Mouse (Mus musculus) heart, adult 2 months (tissue): ENCODE data around the gene Dpysl5.

Source experiments
- CTCF ChIP-seq: fragments of 200-600 bp; IDR thresholded peaks from 2 replicates; pipeline ENCODE4 v1.8.1; 2022; ENCODE audit warnings: antibody characterized with exemption, mild to moderate bottlenecking, moderate library complexity
- EP300 ChIP-seq: fragments of 200-500 bp; IDR thresholded peaks from 2 replicates; pipeline ENCODE4 v1.6.1; 2011; ENCODE audit warnings: low read depth, low read length, control low read depth; ENCODE audit not compliant: insufficient read depth
- POLR2A ChIP-seq: fragments of 200-500 bp; IDR thresholded peaks from 2 replicates; pipeline ENCODE4 v1.6.1; 2011; ENCODE audit warnings: mild to moderate bottlenecking, low read depth, low read length, control low read depth; ENCODE audit not compliant: insufficient read depth

DNA sequence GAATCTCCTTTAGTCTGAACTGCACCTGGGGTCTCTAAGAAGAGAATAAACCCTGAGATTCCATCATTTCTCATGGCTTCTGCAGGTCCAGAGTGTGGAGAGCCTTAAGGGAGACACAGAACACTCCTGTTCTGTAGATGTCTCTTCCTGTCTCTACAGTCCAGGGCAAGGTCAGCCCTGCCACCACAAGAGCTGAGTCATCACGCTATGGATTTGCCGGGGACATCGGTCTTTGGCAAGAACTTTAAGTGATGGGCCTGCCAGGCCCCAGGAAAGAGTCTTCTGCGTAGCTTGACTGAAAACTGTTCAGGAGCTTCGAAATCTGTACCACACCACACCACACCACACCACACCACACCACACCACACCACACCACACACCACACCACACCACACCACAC, 76.0 kb downstream of the Dpysl5 start:
- TF ChIP-seq POLR2A (no peak), CTCF (no peak), EP300 (no peak)
